Mouse (Mus musculus) thymus, postnatal 10 days (tissue): ENCODE measurements at regions not wholly inside any gene's neighbourhood (a gene's known extent, or its start where the extent isn't known, plus 50 kb on each side); places are given as distances from the start of the nearest gene placed in this dataset.

Source experiments
- DNase-seq, 2 experiments: peaks; one replicate each; pipeline ENCODE4 v3.0.0; 2021; ENCODE audit warnings: low spot score in 2 of 2

DNA sequence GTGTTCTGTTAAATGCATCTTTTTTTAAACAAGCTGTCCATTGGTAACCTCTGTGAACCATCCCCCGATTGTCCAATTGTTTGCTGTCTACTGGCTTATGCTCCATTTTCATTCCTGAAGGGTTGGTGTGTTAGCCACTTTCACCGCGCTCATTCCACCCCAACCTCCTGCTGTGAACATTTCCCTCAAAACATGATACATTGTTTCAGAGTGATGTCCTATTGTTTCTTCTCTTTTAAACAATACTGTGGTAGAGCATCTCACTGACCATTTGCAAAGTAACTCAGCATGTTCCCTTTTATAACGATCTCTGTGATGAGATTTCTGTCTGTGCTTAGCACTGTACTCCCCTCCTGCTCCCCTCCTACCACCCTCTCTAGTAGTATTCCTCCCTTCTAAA is 240.1 kb downstream of the Irs2 start:
- DNase-seq, result no peak

DNA sequence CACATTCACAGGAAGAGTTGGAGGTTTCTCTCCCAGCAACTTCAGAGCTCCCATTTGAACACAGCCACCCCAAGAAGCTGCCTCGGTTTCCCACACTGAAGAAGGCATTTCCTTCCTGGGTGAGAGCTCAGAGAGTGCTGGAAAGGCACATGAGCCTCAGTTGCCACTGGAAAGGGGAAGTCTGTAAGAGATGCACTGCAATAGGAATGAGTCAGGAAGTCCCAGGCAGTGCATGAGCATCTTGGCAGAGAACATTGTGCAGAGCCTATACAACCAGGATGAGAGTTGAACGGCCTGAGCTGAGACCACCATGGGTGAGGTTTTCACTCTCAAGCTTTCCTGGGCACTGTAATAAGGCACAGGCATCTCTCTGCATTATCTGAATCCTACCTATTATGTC is 244.4 kb downstream of the Irs2 start:
- no peak for DNase-seq

DNA sequence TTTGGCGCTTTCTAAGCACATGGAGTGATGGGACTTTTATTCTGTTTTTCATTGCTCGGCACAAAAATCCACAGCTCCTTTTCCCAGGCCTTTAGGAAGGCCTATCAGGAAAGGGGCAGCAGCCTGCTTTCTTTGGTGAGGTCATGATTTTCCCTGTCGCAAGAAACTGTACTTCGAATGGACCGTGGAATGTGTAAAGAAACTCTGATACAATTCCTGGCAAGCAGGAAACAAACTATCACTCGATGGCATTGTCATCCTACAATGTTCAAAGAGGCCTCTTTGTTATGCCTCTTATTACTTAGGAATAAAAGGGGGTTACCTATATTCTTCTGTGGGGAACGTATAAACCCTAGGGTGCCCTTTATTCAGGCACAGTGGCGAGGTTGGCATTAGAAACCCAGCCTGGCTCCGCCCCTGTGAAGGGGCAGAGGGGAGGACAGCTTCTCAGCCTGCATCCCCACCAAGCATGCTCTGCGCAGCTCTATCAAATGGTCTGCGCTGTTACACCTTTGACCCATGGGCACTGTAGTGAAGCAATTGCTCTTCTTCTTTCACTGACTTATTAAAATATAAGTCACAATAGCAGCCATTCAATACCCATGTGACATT is 246.5 kb downstream of the Irs2 start:
- no peak for DNase-seq

DNA sequence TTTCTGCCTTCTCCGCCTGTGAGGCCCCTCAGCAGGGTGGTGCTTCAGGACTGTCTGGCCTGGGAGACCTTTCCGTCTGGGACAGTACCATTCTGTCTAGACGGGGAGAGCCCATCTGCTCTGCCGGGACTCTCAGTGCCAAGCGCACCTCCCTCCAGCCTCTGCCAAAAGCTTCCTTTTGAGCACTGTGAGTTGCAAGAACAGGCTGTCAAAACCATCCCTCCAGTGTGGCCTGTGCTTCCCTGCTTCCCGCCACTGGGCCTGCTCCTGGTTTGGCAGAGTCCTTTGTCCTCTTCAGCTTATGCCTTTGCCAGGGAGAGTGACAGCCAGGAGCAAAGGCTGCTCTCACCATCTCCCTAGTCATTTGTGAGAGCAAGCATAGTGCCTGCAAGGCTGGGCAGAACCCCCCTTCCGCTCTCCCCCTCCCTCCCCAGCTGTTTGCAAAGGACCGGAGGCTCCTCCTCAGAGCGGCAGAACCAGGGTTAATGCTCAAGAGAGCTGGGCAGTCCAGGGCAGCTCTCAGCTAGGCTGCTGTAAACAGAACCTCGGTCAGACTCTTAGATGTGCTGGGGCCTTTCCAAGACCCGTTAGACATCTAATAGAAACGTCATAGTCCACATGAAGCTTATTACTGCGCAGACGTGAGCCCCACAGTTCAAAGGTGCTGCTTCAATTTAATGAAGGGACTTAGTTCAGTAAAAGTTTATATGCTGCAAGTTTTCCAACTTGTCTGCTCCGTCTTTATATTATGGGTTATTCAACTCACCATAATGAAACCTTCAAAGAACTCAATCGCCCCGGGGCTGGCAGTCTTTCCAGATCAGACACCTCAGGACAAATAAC is 247.2 kb downstream of the Irs2 start:
- no peak for DNase-seq

DNA sequence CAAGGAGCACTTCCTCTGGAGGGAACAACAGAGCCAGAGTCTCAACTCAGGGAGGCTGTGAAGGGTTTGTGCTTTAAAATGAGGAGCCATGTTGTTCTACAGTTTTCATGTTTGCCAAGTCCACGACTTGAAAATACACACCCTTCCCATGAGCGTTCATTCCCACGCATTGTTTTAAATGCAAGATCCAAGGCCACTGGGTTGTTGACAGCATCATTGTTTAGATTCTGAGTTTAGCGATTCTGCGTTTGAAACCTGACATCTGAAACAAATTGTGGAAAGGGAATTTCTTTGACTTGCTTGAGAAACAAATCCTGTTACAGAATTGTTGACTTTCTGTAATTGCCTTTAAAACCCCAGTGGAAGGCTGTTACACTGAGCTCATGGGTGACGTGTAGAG is 248.0 kb downstream of the Irs2 start:
- DNase-seq, result no peak

DNA sequence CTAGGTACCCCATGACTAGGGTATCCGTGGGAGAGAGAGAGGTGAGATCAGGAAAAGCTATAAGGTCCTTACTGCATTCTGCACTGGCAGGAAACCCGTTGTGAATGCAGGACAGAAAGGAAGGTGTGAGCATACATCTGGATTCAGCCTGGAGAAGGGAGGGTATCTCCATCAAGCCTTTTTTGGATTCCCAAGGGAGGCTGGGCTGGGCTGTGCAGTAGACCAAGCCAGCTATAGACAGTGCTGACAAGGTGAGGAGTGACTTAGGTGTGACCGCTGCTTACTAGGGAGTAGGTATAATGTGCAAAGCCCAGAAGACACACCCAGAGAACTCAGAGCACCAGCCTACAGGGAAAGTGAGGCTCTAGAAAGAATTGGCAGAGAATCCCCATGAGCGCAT is 250.1 kb downstream of the Irs2 start:
- no peak for DNase-seq

DNA sequence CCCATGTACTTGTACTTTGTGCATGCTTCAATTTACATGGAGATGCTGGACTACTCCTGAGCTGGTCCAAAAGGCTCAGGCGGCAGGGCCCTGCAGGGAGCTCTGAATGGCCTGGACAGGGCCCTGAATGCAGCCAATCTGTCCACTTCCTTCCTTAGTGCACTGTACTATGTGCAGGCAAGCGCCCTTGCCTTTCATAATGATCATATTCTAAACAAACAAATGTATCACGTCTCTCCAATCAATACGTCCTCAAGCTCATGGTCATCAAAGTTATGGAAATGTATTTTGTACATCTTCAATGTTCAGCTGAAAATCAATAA is 253.3 kb downstream of the Irs2 start:
- no peak for DNase-seq

DNA sequence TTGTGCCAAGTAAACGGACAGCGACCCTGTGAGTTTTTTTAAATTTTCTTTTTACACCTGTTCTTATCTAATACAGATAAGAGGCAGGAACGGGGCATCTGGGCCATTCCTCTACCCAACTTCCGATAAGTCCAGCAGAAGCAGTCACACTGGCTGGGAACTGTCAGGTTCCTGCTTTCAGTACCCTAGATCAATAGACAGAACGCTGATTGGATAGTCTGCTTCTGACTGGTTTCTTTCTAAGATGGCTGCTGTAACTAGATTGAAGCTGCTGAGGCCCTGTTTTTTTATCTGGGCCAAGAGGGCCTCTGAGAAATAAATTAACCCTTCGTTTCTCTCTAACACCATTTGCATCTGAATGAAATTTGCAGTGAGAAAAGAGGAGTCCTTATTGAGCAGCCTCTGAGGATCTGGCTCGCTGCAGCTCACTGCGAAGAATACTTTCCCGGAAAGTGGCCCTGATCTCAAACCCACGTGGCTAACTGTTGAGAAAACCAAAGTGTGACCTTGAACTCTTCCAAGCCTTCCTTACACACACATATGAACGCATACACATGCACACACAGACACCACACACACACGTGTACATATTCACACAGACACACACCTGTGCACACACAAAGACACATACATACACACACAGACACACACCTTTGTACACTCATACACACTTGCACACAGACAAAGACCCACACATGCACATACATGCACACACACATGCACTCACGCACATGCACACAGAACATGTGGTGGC is 253.8 kb downstream of the Irs2 start:
- DNase-seq, result no peak

DNA sequence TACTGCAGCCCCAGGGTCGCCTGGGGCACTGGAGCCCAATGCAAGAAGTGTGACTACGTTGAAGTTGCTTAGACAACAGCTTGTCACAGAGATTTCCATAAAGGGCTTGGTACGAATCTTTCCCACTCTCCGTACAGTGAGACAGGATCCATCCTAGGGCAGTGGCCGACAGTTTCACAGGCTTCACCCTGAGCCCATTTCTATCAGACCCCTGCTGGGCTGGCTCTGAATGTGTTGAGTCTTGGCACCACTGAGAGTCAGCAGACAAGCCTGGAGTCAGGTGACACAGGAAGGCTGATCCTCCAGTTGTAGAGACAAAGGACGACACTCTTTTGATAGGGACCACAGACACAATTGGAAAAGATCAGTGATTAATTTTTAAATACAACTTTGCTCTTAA is 255.2 kb downstream of the Irs2 start:
- no peak for DNase-seq

DNA sequence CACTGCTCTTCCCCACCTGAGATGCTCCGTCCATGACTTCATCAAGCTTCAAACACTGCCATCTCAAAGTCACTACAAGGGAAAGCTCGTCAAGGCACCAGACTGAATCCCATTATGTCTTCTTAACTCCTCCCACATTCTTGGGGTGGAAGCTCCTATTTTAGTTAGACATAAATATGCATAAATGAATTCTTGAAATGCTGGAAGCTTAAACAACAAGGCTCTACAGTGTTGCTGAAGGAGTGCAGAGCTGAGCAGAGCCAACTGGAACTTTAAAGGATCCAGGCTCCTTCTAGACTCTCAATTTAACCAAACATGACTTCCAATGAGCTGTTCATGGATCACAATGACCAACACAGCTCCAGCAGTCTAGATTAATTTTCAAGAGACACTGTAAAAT is 261.1 kb downstream of the Irs2 start:
- no peak for DNase-seq

DNA sequence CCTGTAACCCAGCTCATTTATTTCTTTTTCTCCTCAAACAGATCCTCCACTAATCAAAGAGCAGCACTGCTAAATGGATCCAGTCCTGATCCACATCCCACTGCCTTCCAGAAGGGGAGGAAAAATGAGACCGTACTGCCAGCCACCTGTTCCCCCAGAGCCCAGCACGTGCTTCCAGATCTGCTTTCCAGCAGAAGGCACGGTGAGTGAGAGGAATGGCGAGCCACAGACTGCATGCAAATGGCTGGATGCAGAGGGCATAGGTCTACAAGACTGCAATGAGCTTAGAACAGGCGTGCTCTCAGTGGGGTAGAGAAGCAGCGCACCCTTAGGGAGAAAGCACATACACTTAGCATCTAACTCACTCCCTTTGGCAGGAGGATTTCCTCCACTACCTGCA is 265.0 kb downstream of the Irs2 start:
- no peak for DNase-seq

DNA sequence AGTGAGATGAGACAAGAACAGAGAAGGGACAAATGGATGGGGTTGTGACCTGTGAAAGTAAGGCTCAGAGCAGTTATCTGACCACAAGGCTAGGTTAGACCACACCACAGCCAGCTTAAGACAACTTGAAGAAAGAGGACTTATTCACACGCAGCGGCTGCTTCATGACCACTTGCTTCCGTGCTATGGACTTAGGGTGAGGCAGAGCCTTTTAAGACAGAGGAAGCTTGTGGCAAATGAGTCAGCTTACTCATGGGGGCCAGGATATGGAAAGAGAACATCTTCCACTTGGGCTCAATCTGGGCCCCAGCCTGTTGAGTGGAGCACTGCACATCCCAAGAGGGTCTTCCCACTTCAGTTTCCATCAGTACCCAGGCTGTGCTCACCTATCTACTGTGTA is 267.4 kb downstream of the Irs2 start:
- DNase-seq, result no peak

DNA sequence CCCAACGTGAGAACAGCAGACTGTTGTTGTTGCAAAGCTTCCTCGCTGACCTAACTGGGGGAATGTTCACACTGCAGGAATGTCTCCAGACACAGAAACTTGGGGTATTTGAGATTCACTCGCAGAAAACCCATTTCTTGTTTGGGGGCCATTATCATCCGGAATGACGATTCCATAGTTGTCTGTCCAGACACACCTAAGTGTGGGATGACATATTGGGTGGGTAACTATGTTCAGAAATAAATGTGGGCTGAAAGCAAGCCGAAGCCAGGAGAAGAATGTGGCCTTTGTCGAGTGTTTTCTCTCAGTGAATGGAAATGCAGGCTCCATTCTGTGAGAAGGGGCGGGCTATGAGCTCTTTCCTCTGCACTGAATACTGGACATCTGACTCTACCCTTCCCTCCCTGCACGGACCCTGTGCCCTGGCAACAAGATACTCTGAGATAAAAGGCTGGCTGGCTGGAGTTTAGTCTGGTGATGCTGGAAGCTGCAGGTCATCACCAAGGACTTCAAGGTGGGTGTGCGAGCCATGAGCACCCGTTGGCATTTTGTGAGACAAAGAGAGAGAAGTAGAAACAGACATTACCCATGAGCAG is 269.7 kb downstream of the Irs2 start:
- DNase-seq, result no peak

DNA sequence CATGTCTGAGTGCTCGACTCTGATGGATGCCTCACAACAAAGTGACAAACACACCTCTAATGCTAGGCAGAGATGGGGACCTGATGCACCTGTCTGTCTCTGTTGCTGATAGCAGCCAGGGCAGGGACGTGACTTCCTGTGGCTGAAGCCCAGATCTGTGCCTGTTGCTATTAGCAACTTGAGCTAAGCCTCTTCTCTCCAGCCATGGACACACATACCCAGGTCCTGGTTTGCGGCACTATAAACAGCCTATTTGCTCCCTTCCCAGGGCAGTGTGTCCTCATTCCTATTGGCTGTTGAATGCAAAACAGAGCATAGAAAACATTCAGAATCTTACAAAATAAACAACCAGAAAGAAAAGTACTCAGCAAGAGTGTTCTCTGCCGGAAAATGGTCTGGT is 273.5 kb downstream of the Irs2 start:
- DNase-seq, result no peak

DNA sequence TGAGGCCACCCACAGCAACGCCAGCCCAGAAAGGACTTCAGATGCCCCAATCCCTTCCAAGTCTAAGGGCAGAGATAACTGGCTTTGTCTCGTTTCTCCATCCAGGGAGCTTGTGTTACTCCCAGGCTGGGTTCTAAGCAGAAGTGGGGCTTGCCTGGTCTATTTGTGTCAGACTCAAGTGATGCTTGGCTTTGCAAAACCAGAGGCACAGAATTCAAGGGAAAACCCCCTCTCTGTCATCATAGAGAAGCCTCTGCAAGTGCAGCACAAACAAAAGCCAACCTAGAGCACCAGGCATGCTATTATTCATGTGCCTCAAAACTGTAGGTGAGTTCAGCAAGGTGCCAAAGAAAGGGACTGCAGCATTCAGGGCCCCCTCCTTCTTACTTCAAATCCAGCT is 284.9 kb downstream of the Irs2 start:
- no peak for DNase-seq

DNA sequence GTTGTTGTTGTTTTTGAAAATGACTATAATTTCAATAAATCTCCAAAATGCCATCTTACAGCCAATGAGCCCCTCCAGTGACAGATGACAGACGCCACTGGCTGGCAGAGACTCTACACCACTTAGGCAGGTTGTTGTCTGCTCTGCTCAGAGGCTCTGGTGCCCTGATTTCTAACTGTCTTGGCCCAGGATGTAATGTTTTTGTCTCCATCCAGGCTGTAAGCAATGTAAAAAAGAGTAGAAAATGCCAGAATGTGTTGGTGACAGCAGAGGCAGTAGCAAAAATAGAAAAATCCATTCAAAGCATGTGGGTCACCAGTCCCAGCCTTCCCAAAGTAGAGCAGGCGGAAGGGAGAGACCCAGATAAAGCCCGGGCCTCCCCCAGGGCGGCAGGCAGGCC is 285.5 kb downstream of the Irs2 start:
- no peak for DNase-seq

DNA sequence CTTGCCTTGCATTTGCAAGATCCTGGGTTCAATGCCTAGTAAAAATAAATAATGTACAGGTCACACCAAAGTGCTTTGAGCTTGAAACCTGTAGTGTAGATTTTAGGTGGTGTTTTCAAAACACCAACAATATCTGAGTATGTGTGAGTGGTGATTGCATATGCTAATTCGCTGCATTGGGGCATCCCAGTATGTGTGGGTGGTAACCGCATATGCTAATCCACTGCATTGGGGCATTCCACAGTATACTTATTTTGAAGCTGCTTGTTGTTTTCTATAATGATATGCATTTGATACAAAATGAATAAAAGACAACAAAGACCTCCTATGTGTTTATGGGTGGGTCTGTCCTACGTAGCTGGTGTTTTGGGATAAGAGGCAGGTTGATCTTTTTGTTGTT is 285.9 kb downstream of the Irs2 start:
- no peak for DNase-seq

DNA sequence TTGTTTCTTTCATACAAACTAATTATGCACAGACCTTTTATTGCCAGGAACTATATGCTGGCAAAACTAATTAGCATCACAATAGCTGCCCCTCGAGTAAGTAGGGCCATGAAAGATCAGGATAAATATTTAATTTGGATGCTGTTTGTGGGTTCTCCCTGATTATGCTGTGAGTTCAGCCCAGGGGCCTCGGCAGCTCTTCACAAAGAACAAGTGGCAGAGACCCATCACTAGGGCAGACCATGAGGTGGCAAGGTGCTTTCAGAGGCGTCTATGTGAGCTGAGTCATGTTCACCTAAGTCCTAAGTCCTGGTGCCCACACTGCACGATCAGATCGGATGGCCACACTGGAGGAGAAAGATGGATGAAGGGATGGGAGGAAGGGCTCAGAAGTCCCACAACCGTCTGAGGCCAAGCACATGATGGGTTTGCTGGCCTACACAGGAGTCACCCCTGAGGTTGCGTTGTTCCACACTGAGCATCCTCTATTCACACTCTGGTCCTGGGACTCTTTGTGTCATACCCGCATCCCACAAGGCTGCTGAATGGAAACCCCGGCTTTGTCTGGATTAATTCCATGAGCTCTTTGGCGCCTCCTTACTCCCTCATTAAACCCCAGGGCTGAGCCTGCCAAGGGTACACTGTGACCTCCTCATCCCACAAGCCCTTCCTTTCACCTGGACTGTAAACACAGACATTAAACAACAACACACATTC is 287.0 kb downstream of the Irs2 start:
- DNase-seq, result no peak

DNA sequence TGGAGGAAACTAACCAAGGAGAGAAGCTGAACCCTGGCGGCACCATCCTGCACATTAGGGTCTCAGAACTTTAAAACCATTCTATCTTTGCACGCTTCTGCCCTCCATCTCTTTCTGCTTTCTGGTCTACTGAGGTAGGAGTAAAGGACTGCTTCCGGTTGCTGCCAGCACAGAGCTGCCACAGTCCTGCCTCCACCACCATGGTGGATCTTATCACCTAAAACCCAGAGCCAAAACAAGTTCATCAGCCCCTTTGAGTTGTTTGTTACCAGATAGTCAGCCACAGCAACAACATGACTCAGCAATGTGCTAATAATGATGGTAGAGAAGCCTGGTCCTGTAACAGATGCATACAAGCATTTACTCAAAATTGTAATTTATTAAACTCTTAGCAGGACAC is 287.9 kb downstream of the Irs2 start:
- DNase-seq, result no peak

DNA sequence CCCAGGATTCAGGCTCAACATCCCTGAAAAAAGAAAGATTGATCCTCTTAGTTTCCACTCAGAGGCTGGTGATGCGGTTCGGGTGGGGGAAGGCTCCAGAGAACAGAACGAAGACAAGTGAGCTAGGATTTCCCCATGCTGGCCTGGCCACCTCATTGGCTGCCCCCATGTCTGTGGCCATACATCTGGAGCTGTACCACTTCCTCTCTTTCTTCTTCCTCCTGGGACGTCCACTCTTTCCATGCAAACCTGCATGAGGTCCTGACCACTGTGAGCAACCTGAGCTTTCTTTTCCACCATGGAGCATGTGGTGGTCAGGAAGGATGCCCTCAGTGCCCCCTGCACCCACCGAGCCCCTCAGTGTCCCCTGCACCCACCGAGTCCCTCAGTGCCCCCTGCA is 288.8 kb downstream of the Irs2 start:
- DNase-seq, result no peak

DNA sequence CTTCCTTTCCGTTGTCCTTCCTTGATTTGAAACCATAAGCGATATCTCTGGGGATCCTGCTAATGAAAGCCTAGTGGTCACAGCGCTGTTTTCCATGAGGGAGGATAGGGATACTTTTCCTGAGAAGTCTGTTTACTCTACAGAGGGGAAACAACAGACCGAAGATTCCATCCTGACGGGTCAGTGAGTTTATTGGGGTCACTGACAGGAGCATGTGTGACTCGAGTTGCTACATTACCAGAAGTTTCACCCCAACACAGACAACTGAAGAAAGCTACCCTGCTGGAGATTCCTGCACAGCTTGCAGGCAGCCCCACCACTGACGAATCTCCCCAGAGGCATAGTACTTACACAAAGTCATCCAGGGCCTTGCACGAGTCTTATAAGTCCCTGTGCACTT is 291.0 kb downstream of the Irs2 start:
- DNase-seq, result no peak

DNA sequence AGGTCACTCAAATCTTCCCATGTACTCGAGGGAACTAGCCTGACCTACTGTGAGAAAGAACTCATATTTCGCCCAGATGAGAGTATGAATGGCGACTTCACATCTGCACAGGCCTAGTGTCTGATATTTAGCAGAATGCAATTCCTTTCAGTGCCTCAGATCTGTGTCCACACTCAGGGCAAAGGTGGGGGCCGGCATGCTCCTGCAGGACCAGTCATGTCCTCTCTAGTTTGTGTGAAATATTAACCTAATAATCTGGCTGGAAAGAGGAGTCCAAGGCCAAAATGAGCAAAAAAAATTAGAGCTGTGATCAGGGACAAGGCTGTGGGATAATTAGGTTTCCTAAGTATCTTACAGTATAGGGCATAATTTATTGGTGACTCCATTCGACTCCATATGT is 292.1 kb downstream of the Irs2 start:
- DNase-seq, result no peak
